Comparison of ENCODE assay signal across 10 mouse cellular contexts in the genomic region with DNA sequence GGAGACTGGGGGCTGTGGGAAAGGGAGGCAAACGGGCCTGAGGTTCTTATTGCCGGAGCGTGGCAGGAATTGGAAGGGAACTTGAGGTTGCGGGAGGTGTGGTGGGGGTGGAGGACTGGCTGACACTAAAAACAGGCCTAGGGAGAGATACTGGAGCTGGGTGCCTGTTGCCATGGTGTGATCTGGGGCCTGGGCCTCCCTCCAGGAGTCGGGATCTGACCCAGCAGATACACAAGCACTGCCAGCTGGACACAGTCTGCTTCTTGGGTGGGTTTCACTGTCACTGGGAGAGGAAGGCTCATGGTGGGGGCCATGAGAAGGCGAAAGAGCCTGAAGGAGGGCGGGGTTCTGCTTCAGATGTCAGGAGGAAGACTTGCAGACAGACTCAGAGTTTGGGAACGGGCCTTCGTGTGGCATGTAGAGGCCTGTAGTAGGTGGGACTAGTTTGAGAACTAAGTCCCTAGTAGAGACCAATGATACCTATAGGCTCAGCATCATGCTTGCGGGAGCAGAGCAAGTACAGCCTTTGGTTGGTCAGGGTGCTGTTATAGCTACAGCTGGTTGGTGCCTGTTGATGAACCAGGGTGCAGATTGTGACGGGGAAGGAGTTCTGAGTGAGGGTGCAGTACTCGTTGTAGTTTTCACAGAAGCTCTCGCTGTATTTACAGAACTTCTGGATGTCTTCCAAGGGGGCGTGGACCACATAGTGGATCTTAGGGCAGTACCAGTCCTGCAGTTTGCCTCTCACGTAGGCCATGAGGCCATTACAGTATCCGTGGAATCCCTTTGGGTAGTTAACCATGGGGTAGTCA. TPM values are rescaled to one million over a fixed set of nuclear protein-coding genes. Genes with fewer than 3 reads are reported as not detected.
DNase-seq lines count a peak whose midpoint lies in the region; ATAC-seq lines count a peak whose summit lies in the region.
"Had no signal": no experiment of that assay in that cellular context is flagged by ENCODE, and none has a peak within 500 bp of the region (broad histone marks: within the 10 kb centered on the region; RNA-seq: fewer than 3 reads in every experiment).

No protein-coding gene starts in this region.

- no peaks in the 10 kb centered on the region for H3K27me3 ChIP-seq in midbrain, embryonic 15.5 days (replicated peaks)
- no peaks in the 10 kb centered on the region for H3K27me3 ChIP-seq in midbrain, embryonic 13.5 days
- H3K27me3 ChIP-seq: neural tube, embryonic 12.5 days had no signal

- no peak overlapping the region for H3K4me3 ChIP-seq in midbrain, embryonic 15.5 days
- no peak overlapping the region for H3K4me3 ChIP-seq in midbrain, embryonic 13.5 days (replicated peaks)
- H3K4me3 ChIP-seq: neural tube, embryonic 12.5 days had no signal

- H3K9ac ChIP-seq in midbrain, embryonic 15.5 days, result no peak overlapping the region
- no peak overlapping the region for H3K9ac ChIP-seq in midbrain, embryonic 13.5 days (replicated peaks)
- H3K9ac ChIP-seq: neural tube, embryonic 12.5 days had no signal

- no peaks in the 10 kb centered on the region for H3K36me3 ChIP-seq in midbrain, embryonic 15.5 days (replicated peaks)
- no peaks in the 10 kb centered on the region for H3K36me3 ChIP-seq in midbrain, embryonic 13.5 days
- H3K36me3 ChIP-seq: neural tube, embryonic 12.5 days had no signal

- ATAC-seq in cerebellum, adult (ENCODE audit: insufficient number of reproducible peaks, low FRiP score, low TSS enrichment), result peak; percentile 36; the same call in 1 of the 2 replicates
- peak; percentile 82 for ATAC-seq in midbrain, embryonic 15.5 days (replicated peaks)
- ATAC-seq in midbrain, embryonic 13.5 days, result no peak
- ATAC-seq in erythroid progenitor cell, adult 5-6 weeks (replicated peaks; ENCODE audit: low FRiP score, poor library complexity, severe bottlenecking), result no peak

- H3K27ac ChIP-seq in midbrain, embryonic 15.5 days, result 0 out of 2 replicates have a peak overlapping the region, but pooled peaks have one; percentile 26
- H3K27ac ChIP-seq in midbrain, embryonic 13.5 days, result no peak overlapping the region
- H3K27ac ChIP-seq: neural tube, embryonic 12.5 days had no signal

- H3K4me2 ChIP-seq in midbrain, embryonic 15.5 days, result no peak overlapping the region
- no peak overlapping the region for H3K4me2 ChIP-seq in midbrain, embryonic 13.5 days (replicated peaks)
- H3K4me2 ChIP-seq: neural tube, embryonic 12.5 days had no signal

- no peaks in the 10 kb centered on the region for H3K4me1 ChIP-seq in midbrain, embryonic 15.5 days
- H3K4me1 ChIP-seq in midbrain, embryonic 13.5 days (replicated peaks), result no peaks in the 10 kb centered on the region
- H3K4me1 ChIP-seq: neural tube, embryonic 12.5 days had no signal

- DNase-seq in cerebellum, adult 9-10 months, result no peak
- peak; percentile 17 to 57 for DNase-seq in layer of hippocampus, adult 18-20 months (ENCODE audit: low spot score in 2 of 2)
- peak; percentile 59 for DNase-seq in lung, postnatal 36 days
- DNase-seq in spleen, postnatal 4 days (ENCODE audit: low spot score in 2 of 2), result no peak

- H3K9me3 ChIP-seq in midbrain, embryonic 15.5 days, result no peaks in the 10 kb centered on the region
- H3K9me3 ChIP-seq in midbrain, embryonic 13.5 days, result no peaks in the 10 kb centered on the region
- H3K9me3 ChIP-seq: neural tube, embryonic 12.5 days had no signal

- WGBS in midbrain, embryonic 15.5 days, result 81% methylated on average over 16 of the region's 16 CpGs
- 87% methylated on average over 16 of the region's 16 CpGs for WGBS in midbrain, embryonic 13.5 days

RNA-seq across cellular contexts. Expression of a gene that starts 0.6 kb away (rescaled TPM):
- polyA plus RNA-seq in midbrain, embryonic 15.5 days (2015; fragmentation: Nextera tagmentation; extraction: Ambion mirVana), result not detected in 2 replicates
- polyA plus RNA-seq in midbrain, embryonic 13.5 days (2015; fragmentation: Nextera tagmentation; extraction: Ambion mirVana), result not detected in 2 replicates
- not detected for total RNA-seq in layer of hippocampus, adult 18-20 months (2021)
- not detected in 2 replicates for total RNA-seq in erythroid progenitor cell, adult 5-6 weeks (2015; ENCODE audit: low replicate concordance)
- total RNA-seq in erythroid progenitor cell, adult 5-6 weeks (2017; ENCODE audit: low replicate concordance), result not detected in 2 replicates
- total RNA-seq: gastrocnemius, postnatal 4 days had no signal
- polyA plus RNA-seq: neural tube, embryonic 12.5 days had no signal

RNA-seq across cellular contexts. Expression of a gene that starts 3.7 kb away (rescaled TPM):
- not detected in 2 replicates for polyA plus RNA-seq in midbrain, embryonic 15.5 days (2015; fragmentation: Nextera tagmentation; extraction: Ambion mirVana)
- polyA plus RNA-seq in midbrain, embryonic 13.5 days (2015; fragmentation: Nextera tagmentation; extraction: Ambion mirVana), result not detected in 2 replicates
- total RNA-seq in layer of hippocampus, adult 18-20 months (2021), result not detected
- not detected in 2 replicates for total RNA-seq in erythroid progenitor cell, adult 5-6 weeks (2015; ENCODE audit: low replicate concordance)
- total RNA-seq in erythroid progenitor cell, adult 5-6 weeks (2017; ENCODE audit: low replicate concordance), result not detected in 2 replicates
- total RNA-seq: gastrocnemius, postnatal 4 days had no signal
- polyA plus RNA-seq: neural tube, embryonic 12.5 days had no signal

RNA-seq across cellular contexts. Expression of a gene that starts 8.0 kb away (rescaled TPM):
- 170 and 196 TPM in 2 replicates for polyA plus RNA-seq in midbrain, embryonic 15.5 days (2015; fragmentation: Nextera tagmentation; extraction: Ambion mirVana)
- 66.6 and 69.7 TPM in 2 replicates for polyA plus RNA-seq in midbrain, embryonic 13.5 days (2015; fragmentation: Nextera tagmentation; extraction: Ambion mirVana)
- 1,000 to 10,000 TPM in 1 of 2 experiments, 100 to 1,000 TPM in 1; 922 to 1,028 TPM for total RNA-seq in layer of hippocampus, adult 18-20 months (2021)
- total RNA-seq in erythroid progenitor cell, adult 5-6 weeks (2015; ENCODE audit: low replicate concordance), result 18.4 TPM in 1 of 2 replicates, not detected in the other
- 5.9 and 9.2 TPM in 2 replicates for total RNA-seq in erythroid progenitor cell, adult 5-6 weeks (2017; ENCODE audit: low replicate concordance)

RNA-seq across cellular contexts. Expression of a gene that starts 29.3 kb away (rescaled TPM):
- polyA plus RNA-seq in midbrain, embryonic 15.5 days (2015; fragmentation: Nextera tagmentation; extraction: Ambion mirVana), result 2.4 and 3.0 TPM in 2 replicates
- 1.8 and 2.0 TPM in 2 replicates for polyA plus RNA-seq in midbrain, embryonic 13.5 days (2015; fragmentation: Nextera tagmentation; extraction: Ambion mirVana)
- total RNA-seq in layer of hippocampus, adult 18-20 months (2021), result 1 to 10 TPM; 6.7 to 8.0 TPM
- 2.1 TPM in 1 of 2 replicates, not detected in the other for total RNA-seq in erythroid progenitor cell, adult 5-6 weeks (2015; ENCODE audit: low replicate concordance)
- not detected in 2 replicates for total RNA-seq in erythroid progenitor cell, adult 5-6 weeks (2017; ENCODE audit: low replicate concordance)

RNA-seq across cellular contexts. Expression of a gene that starts 37.3 kb away (rescaled TPM):
- 99.3 and 100 TPM in 2 replicates for polyA plus RNA-seq in midbrain, embryonic 15.5 days (2015; fragmentation: Nextera tagmentation; extraction: Ambion mirVana)
- polyA plus RNA-seq in midbrain, embryonic 13.5 days (2015; fragmentation: Nextera tagmentation; extraction: Ambion mirVana), result 82.7 and 87.6 TPM in 2 replicates
- 10 to 100 TPM; 29.0 to 43.2 TPM for total RNA-seq in layer of hippocampus, adult 18-20 months (2021)
- total RNA-seq in erythroid progenitor cell, adult 5-6 weeks (2015; ENCODE audit: low replicate concordance), result 1.7 and 4.3 TPM in 2 replicates
- 11.3 TPM in 1 of 2 replicates, not detected in the other for total RNA-seq in erythroid progenitor cell, adult 5-6 weeks (2017; ENCODE audit: low replicate concordance)

Comparison
In these comparisons a context has a peak if more than half of its experiments do, and no peak if none do; other contexts are left out.
1. ATAC-seq: peak in cerebellum, adult (single experiment) and midbrain, embryonic 15.5 days (single experiment); none in midbrain, embryonic 13.5 days (single experiment) and erythroid progenitor cell, adult 5-6 weeks (single experiment).
2. DNase-seq: peak in layer of hippocampus, adult 18-20 months (2 of 2) and lung, postnatal 36 days (single experiment); none in cerebellum, adult 9-10 months (single experiment) and spleen, postnatal 4 days (0 of 2).
3. RNA of a gene that starts 8.0 kb away (total RNA-seq): 922 to 1,028 TPM in layer of hippocampus, adult 18-20 months; 5.9 to 18.4 TPM in erythroid progenitor cell, adult 5-6 weeks; every median in the first group is over 10 times any median in the second.